Mouse (Mus musculus) cerebral cortex, adult 2 months (tissue): ENCODE results near the gene Lyrm9.

Source experiments
- WGBS: fragments of 180-500 bp; shearing (Covaris S2); methylation state at CpG from one replicate; pipeline ENCODE4 v1.1.7; 2018; 5-methylcytosine and 5-hydroxymethylcytosine counted together

Gene Lyrm9

DNA sequence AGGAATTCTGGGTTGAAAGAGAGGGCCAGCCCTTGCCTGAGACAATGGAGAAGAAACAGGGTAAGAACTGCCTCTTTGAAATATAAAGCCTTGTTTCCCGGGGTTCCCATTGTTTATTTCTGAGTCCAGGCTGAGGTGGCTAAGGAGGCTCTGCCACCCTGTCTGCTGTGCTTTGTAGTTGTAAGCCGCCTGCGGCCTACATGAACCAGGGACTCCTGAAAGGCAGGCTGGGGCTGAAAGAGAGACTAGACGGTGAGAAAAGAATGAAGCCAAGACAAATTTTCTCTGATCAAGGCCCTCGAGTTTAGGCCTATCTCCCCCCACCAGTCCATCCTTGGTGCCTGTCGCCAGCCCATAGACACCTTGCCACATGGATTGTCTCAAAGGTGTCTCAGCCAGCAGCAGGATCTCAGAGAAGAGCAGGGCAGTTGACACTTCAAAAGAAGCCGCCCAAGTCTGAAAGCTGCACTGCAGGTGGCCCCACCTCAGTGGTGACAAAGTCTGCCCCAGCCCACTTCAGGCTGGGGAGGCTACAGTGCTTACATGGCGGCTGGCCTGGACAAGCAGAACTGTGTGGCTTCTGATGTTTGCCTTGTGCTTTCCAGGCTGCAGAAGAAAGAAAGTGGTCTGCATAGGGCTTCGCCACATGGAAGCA, 25.0 kb downstream of the Lyrm9 start:
- WGBS, result 73% methylated on average over 9 of the region's 9 CpGs

GRCm38 (mm10) chr11:78851871-78852265, 25.5 kb downstream of the Lyrm9 start:
- WGBS, result 73% methylated on average over 6 of the region's 6 CpGs

DNA sequence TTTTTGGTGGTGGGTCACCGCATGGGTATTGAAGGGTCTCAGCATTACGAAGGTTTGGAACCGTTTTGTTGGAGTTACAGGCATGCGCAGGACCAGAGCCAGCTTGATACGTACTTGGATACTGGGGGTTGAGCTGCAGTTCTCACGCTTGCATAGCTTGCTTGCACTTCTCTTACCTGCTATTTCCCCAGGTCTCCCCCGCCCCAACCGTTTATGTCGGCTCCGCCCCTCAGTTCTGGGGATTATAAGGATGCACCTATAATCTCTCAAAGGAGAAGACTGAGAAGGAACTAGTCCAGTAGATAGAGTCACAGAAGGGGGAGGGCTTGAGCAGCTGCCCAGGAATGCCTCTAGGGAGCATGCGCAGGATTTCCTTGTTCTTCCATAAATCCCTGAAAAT, 26.1 kb downstream of the Lyrm9 start:
- 87% methylated on average over 11 of the region's 11 CpGs for WGBS

DNA sequence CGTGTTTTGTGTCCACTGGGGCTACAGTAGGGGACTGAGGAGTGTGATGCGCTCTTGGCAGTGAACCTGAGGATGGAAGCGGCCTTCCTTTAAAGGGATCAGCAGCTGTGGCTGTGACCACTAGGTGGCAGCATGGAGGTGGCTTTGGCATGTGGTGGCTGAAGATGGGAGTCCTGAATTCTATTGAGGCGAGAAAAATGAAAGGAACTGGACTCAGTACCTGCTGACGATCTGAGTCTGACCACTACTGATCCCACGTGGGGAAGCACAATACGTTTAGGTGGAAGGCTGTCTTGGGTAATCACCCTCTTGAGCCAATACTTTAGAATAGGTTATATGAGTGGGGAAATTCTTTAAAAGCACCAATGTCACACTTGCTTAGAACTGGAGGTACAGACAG, 29.9 kb downstream of the Lyrm9 start:
- 21% methylated on average over 7 of the region's 7 CpGs for WGBS

GRCm38 (mm10) chr11:78857611-78858010, 31.2 kb downstream of the Lyrm9 start:
- 60% methylated on average over 3 of the region's 3 CpGs for WGBS

DNA sequence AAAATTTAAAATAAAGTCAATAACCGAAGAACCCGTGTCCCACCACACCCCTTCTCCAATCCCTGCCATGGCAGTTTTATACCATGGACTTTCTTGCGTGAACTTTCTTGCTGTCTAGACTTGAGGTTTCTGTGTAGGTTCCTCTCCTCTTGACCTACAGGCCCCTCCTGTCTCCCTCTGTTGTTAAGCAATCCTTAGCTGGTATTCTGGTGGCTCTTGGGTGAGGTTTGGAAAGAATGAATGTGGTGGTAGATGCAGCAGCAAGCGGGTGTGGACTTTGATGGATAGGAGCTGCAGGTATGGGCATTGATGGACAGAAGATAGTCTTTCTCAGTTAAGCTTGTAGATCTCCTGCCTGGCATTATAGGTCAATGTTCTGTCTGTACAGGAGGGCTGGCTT, 37.5 kb downstream of the Lyrm9 start:
- whole genome bisulfite sequencing, result 94% methylated on average over 4 of the region's 4 CpGs

DNA sequence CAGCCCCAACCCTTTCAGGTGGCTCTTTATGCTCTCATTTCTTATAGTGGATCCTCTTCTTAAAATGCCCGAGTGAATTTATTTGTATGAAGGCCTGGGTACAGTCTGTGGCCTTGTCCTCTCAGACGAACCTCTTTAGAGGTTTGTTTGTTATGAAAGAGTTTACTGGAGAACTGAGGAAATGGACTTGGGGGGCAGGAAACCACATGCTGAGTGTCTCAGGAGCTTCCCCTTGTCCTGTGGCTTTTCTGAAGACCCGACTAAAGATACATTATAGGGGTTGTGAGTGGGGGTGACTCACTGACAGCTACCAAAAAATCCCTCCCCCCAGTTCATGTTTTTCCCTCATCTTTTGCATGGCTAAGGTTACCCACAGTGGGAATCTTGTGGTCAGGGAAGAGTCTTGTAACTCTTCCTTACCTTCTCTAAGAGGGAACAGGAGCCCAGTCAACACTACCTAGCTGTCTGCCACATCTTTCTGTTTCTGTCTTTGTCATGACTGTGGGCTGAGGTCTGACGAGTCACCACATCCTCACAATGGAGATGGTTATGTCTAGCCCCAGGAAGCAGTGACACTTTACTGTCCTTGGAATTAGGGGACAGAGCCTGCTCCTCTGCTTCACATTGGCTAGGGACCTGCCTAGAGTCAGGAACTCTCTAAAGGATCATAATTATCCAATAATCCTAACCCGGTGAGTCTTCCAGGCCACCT, 38.3 kb downstream of the Lyrm9 start:
- 81% methylated on average over 5 of the region's 5 CpGs for WGBS

DNA sequence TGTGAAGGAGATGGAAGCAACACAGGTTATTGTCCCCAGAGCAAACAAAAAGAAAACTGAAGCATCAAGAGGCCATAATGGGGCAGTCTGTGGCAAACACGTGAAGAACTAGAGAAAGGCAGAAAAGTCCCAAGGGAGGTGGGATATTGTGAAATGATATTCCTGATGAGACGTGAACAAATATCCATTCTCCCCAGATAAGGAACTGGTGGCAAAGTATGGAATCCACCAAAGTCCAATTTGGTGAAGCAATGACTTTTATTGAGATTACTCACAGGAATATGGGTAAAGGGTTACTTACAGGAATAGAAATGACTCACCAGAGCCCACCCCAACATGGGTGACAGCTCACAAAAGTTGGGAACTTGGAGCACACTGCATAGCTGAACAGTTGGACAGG, 38.9 kb downstream of the Lyrm9 start:
- WGBS, result 82% methylated on average over 2 of the region's 2 CpGs

- 64% methylated on average over 3 of the region's 3 CpGs for WGBS
Observed at GRCm38 (mm10) chr11:78866486-78866885, 40.1 kb downstream of the Lyrm9 start.

GRCm38 (mm10) chr11:78867696-78868095, 41.3 kb downstream of the Lyrm9 start:
- 75% methylated on average over 3 of the region's 3 CpGs for WGBS

DNA sequence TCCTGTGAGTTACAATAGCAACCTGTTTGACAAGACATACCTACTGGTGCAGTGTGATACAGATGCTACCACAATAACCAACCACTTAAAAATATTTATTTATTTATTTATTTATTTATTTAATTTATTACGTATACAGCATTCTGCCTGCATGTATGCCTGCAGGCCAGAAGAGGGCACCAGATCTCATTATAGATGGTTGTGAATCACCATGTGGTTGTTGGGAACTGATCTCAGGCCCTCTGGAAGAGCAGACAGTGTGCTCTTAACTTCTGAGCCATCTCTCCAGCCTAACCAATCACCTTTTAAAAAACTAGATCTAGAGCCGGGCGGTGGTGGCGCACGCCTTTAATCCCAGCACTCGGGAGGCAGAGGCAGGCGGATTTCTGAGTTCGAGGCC, 42.8 kb downstream of the Lyrm9 start:
- 94% methylated on average over 8 of the region's 8 CpGs for WGBS

DNA sequence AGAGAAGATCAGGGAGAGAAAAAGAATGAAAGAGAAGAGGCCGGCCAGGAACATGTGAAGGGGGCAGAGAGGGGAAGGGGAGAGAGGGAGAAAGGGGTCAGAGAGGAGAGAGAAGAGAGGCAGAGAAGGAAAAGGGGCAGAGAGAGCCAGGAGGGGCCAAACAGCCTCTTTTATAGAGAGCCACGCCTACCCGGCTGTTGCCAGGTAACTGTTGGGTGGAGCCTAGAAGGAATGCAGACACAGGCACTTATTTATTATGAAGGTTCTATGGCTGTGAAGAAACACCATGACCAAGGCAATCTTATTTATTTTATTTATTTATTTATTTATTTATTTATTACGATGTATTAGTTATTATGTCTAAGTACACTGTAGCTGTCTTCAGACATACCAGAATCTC, 44.5 kb downstream of the Lyrm9 start:
- 94% methylated on average over 4 of the region's 4 CpGs for WGBS

- 79% methylated on average over 2 of the region's 2 CpGs for whole genome bisulfite sequencing
Observed at GRCm38 (mm10) chr11:78872782-78873181, 46.4 kb downstream of the Lyrm9 start.

DNA sequence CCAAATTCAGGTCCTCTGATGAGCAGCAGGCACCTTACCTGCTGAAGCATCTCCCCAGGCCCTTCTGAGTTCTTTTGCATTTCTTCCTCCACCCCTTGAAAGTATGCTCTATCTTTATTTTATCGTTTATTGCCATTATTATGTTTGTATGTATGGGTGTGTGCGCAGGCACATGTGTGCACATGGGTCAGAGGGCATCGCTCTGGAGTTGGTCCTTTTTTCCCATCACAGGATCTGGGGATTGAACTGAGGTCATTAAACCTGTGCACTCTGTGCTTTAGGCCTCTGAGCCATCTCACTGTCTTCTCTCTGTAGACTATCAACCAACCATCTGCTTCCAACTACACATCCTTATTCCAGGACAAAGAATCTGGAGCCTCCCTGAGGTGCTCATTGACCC, 53.3 kb downstream of the Lyrm9 start:
- 93% methylated on average over 3 of the region's 3 CpGs for WGBS

- WGBS, result 47% methylated on average over 1 of the region's 1 CpGs
Observed at GRCm38 (mm10) chr11:78886693-78887092, 60.3 kb downstream of the Lyrm9 start.

DNA sequence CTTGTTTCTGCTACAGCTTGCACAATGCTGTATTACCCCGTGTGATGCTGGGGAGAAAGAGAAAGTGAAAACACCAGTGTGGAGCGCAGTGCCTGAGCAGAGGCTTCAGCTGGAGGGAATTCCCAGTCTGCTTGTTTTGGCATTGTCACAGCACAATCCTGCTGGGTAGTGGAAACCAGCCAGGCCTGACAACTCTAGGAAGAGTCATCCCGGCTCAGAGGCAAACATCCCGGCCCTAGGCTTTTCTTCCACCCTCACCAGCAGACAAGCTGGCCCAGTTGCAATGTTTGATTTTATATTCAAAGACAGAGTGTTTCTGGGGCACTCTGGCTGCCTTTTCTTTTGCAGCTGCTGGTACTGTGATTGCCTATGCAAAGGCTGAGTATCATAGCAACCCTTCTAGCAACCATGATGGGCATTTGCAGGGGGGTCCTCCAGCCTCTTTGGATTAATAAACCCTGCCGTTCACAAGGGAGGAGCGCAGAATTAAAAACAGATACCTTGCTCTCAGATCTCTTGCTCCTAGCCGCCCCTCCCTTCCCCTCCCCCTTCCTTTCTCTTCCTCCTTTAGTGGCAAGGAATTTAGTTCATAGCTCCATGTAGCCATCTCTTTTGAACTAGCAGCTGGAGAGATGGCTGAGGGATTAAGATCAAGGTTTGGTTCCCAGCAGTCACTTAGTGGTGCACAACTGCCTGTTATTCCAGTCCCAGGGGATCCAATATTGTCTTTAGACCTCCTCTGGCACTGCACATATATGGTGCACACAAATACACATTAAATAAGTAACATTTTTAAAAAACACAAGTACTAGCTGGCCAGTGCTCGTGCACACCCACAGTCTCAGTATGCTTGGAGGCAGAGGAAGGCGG, 61.0 kb downstream of the Lyrm9 start:
- 16% methylated on average over 9 of the region's 9 CpGs for WGBS

DNA sequence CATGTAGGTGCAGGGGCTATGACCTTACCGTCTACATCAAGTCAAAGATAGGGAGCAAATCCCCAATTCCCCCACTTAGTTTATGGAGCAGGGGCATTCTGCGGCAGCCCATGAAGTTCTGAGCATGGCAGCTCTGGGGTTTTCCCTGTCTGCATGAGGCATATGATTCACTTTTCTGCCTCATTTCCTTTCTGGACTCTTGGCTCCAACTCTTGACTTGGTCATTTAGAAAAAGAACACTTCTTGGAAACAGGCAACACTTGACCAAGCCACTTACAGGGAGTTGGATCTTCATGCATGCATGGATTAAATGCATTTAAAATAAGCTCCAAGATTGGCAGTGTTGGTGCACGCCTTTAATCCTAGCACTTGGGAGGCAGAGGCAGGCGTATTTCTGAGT, 62.8 kb downstream of the Lyrm9 start:
- WGBS, result 98% methylated on average over 4 of the region's 4 CpGs
